Mouse (Mus musculus): Measurements from ENCODE around the gene Clstn1.

Clstn1 gene

DNA sequence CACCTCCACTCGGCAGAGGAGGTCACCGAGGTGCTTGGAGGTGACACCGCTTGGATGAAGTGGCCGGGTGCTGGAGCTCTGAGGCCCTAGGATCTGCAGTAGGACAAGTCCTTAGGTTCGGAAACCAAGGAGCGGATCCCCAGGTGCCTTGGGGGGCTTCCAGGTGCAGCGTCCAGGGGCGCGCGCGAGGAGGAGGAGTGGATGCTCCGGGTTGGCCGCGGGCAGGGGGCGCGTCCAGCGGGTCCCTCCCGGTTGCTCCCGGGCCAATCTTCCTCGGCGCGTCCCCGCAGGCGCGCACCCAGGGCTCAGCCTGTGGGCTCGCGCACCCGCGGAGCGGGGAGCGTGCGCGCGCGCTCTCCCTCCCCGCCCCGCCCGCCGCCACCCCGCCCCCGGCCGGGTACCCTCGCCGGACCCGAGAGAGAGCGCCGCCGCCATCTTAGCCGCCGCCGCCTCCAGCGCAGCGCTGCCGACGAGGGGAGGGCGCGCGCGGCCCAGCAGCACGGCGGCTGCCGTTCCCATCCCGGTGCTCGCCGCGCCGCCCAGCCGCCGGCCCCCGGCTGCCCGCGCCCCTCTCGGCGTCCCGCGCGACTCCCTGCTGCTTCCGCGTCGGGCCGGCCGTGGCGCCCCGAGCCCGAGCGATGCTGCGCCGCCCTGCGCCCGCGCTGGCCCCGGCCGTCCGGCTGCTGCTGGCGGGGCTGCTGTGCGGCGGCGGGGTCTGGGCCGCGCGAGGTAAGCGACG is at the start of gene Clstn1:
Gene Clstn1, plus strand, starts transcription at position 425 of the 739 bp plus-strand sequence.
- peak in 1 of 2 experiments; percentile 84 for DNase-seq (ENCODE audit: low spot score in 2 of 2)

DNA sequence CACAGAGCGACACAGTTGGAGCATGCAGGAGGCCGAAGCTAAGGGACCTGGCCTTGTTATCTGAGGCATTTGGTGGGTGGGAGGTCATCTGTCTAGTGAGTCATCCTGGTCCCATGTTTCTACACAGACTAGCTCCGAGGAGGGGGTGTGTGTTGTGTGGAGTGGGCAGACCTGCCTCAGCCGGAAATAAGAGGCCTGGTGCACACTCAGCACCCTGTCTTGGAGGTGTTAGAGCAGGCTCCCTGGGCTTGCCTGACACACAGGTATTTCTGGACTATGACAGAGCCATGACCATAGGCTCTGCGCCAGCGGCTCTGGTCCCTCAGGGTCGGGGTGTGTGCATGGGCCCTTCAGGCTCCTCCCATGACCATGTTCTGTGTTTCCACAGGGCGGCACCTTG is 46.8 kb upstream of the Clstn1 start:
- DNase-seq (ENCODE audit: low spot score in 2 of 2), result no peak

DNA sequence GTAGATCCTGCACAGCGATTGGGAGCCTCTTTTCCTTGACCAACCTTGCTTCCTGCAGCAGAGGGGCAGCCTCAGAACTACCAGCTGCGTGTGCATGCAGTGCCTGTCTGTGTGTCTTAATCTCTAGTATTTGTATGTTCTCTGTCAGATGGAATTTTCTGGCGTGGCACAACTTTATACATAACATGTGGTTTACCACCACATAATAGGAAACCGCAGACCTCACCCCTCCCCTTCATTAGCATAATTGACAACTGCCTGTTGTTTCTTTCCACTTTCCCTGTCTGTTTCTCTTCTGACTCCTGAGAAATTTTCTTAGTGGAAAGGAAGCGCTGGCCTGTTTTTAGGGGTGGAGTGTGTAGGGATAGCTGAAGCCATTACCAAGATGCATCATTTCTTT is 44.3 kb upstream of the Clstn1 start:
- DNase-seq (ENCODE audit: low spot score in 2 of 2), result no peak

DNA sequence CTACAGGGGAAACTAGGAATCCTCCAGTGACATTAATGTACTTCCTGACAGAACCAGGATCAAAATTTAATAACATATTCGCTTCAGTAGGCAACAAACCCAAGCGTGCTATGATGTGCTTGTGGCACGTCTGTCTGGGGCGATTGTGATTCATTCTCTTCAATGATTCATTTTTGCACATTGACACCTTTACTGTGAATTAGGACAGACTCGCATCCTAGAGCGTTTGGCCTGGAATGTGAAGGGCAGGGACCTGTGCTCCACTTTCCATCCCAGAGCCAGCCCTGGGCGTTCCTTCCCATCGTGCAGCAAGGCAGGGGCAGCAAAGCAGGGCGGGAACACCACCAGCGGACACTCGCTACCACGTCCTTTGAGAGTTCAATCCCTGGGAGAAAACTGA is 43.8 kb upstream of the Clstn1 start:
- DNase-seq (ENCODE audit: low spot score in 2 of 2), result no peak

DNA sequence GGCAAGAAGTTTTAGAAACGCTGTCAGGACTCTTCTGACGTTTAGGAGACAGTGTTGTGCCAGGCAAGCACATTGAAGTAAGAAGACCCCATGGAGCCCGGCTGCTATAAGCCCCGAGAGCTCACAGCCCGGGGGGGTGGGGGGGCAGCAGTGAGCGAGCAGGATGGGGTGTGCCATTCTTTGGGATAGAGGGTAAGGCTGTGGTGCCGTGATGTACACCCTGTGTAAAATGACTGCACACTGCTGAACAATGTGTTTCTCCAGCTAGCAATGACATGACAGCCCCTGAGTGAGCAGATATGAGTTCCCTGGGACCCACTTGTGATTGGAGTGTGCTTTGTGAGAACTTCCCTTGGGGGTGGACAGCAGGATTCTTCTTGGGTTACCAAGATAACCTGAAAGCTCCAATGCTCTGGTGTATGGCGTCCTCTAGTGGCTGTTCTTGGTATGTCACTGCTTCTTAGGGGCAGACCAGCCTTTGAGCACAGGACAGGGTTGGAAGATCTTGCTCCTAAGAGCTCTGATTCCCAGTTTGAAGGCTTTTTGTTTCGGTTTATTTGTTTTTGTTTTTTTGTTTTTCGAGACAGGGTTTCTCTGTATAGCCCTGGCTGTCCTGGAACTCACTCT is 43.2 kb upstream of the Clstn1 start:
- DNase-seq (ENCODE audit: low spot score in 2 of 2), result peak; percentile 87 to 90

DNA sequence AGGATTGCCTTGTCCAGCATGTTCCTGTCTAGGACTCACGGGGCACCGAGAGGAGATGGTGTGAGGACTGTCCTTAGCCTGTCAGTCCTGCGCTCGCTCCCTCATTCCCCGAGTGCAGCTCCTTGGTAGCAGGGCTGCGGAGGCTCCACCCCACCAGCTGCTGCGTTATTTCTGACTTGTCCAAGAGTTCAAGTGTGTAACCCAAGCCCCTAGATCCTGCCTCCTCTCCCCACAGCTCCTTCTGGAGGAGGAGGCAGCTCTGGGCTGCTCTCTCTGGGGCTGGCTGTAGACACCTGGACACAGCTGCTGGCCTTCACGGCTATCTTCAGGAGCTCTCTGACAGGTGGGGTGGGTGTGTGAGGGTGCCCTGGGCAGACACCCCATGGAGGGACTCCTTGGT is 41.4 kb upstream of the Clstn1 start:
- DNase-seq (ENCODE audit: low spot score in 2 of 2), result no peak

DNA sequence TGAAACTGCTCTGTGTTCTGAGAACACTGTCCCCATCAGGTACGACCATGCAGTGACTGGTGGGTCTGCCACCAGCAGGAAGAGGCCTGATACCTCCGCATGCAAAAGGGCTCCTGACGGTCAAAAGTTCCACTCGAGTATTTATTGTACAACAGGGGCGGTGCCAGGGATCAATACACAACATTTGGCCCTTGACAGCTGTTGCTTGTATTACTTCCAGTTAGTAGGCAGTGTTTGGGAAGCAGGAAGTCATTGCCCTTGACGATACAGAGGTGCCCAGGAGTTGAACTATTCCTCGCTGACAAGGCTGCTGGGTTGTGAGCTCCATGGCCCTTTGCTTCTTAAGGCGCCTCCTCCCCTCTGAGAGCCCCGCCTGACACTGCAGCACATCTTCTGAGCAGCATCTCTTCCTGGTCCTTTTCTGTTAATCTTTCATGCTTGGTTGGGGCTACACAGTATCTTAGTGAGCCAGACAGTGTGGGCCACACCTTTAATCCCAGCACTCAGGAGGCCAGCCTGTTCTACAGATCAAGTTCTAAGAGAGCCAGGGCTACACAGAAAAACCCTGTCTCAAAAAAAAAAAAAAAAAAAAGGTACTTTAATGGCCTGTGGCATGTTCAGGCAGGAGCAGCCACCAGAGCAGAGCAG is 39.3 kb upstream of the Clstn1 start:
- no peak for DNase-seq (ENCODE audit: low spot score in 2 of 2)

DNA sequence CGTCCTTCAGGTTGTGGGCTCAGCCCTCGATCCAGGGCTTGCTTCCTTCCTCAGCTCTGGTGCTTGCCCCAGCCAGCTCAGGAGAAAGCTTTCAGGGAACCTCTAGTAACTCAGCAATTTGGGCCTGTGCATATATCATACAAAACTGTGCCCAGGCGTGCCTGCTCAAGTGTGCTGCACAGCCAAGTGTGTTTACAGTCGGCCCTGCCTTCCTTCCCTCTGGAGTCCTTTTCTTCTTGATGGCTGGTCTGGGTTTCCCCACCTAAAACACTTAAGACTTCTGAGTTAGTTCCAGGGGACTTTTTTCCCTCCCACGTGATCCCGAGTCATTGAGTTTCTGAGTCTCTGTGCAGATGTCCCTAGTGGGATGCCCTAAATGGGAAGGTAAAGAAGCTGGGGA is 38.7 kb upstream of the Clstn1 start:
- no peak for DNase-seq (ENCODE audit: low spot score in 2 of 2)

DNA sequence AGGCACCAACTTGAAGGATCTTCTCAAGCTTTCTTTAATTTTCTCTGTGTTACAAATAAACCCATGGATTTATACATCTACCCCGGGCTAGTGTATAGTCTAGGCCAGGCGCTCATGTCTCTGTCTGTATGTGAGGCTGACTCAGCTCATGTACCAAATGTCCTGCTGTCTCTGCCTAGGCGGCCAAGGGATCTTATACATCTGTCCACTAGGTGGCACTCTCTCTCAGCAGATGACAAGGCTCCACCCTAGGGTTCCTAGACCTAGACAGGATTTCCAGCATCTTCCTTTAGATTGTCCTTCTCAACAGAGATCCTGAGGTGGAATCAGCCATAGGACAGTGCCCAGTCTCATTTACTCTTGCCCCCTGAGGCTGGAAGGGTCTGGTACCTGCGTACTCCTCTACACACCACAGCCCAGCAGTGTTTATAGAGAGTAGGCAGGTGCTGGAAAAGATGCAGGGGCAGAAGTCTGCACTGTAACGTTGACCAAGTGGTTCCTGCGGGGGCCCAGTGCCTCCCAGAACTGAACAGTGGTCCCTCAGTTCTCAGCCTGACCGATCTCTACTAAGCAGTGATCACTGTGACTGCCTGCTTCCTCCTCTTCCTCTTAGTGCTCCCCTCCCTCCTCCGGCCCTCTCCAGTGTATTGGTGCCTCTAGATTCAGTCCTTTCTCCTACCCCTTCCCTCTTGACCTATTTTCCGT is 36.9 kb upstream of the Clstn1 start:
- peak; percentile 66 to 81 for DNase-seq (ENCODE audit: low spot score in 2 of 2)

DNA sequence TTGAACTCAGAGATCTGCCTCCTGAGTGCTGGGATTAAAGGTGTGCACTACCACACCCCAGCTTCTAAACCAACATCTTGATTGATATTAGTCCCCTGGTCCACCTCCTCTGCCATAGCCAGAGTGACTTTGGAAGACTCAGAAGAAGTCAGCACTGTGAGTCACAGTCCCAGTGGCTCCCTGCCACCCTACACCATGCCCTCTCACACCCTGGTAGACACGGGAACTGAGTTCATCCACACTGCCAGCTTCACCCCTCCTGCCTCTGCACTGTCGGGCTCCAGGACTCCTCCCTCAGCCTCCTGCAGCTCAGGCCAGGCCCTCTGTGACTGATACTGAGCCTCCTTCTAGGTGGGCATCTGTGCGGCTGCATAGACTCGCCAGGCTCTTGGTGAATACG is 35.4 kb upstream of the Clstn1 start:
- DNase-seq (ENCODE audit: low spot score in 2 of 2), result no peak

DNA sequence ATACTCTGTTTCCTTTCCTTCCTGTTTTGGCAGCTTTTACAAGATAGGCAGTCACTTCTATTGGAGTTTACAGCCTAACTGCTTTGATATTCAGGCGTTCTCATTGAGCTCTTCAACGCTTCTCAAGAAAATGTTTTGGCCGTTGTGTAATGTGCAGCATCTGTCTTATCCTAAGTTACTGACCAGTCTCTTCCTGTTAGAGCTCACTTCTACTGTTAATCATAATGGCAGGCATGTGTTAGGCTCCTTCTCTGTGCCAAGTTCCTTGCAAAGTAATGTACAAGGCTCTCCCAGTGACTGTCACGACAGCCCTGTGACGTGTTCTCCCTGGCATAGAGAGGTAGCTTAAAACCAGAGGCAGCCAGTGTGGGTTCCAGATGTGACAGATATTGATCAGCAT is 34.6 kb upstream of the Clstn1 start:
- DNase-seq (ENCODE audit: low spot score in 2 of 2), result no peak

DNA sequence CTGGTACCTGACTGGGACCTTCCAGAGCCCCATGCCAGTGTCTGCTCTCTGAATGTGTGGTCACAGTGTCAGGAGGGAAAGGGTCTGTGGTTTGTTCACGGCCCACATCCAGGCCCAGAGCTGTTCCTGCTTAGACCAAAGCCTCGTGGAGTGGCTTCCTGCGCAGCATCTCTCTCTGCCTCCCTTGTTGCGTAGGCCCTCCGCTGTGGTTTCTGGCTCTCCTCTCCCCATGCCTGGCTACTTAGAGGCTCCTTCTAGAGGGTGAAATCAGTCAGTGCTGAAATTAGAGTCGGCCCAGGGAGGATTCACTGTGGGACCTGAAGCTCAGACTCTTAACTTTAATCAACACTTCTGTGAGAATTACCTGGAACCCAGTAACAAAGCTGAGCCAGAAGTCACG is 32.4 kb upstream of the Clstn1 start:
- DNase-seq (ENCODE audit: low spot score in 2 of 2), result no peak

DNA sequence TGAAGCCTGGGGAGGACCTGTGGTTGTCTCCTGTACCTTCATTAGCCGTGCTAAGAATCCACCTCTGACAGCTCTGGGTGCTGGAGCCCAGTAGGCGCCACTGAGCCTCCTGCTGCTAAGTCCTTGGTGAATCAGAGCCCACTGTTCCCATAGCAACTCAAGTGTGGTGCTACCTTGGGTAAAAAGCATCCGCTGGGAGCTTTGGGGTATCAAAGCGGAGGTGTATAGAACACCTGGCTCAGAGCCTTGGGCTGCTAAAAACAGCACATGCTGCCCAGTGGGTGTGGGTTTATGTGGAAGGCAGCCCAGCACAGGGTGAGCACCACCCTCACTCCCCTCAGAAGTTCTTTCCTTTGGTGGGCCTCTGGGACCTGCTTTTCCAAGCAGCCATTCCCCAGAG is 30.2 kb upstream of the Clstn1 start:
- no peak for DNase-seq (ENCODE audit: low spot score in 2 of 2)

DNA sequence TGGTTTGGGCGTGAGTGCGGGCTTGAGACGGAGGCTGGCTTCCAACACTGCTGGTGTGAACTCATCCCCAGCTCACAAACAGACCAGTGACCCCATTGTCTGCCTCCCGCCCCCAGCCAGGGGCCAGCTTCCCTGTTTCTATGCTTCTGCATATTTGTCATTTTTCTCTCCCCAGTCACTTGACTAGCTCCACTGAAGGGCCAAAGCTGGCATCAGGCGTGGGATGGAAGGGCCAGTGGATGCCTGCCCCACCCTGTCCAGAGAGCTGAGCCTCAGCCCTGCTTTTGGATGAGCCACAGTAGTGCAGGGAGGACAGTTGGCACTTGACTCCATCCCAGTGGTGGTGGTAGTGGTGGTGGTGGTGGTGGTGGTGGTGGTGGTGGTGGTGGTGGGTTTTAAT is 28.4 kb upstream of the Clstn1 start:
- no peak for DNase-seq (ENCODE audit: low spot score in 2 of 2)

DNA sequence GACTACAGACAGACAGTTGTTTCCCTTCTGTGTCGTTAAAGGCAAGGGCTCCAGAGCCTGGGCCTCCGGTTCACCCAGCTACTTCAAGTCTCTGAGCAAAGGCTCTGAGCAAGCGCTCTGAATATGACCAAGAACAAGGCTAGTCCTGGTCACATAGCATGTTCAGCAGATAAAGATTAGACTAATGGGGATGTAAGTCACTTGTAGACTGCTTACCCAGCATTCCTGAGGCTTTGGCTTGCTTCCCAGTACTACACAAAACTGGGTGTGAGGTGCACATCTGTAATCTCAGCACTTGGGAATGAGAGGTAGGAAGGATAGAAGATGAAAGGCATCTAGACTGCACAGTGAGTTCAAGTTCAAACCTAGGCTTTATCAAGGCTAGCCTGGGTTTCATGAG is 27.9 kb upstream of the Clstn1 start:
- DNase-seq (ENCODE audit: low spot score in 2 of 2), result no peak

DNA sequence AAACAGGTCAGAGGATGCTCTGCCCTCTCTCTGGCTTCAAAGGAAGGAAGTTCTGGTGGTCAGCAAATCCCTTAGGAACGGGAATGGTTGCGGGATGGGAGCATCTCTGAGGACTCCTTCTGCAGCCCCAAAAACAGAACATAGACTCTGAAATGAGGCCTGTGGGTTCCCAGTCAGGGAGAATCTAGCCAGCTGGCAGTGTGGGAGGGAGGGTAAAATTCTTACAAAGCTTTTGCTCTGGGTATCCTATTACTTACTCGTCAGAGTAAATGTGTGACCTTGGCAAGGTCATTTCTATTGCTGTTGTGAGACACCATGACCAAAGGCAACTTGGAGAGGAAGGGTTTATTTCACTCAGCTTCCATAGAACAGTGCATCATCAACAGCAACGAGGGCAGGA is 24.9 kb upstream of the Clstn1 start:
- no peak for DNase-seq (ENCODE audit: low spot score in 2 of 2)

DNA sequence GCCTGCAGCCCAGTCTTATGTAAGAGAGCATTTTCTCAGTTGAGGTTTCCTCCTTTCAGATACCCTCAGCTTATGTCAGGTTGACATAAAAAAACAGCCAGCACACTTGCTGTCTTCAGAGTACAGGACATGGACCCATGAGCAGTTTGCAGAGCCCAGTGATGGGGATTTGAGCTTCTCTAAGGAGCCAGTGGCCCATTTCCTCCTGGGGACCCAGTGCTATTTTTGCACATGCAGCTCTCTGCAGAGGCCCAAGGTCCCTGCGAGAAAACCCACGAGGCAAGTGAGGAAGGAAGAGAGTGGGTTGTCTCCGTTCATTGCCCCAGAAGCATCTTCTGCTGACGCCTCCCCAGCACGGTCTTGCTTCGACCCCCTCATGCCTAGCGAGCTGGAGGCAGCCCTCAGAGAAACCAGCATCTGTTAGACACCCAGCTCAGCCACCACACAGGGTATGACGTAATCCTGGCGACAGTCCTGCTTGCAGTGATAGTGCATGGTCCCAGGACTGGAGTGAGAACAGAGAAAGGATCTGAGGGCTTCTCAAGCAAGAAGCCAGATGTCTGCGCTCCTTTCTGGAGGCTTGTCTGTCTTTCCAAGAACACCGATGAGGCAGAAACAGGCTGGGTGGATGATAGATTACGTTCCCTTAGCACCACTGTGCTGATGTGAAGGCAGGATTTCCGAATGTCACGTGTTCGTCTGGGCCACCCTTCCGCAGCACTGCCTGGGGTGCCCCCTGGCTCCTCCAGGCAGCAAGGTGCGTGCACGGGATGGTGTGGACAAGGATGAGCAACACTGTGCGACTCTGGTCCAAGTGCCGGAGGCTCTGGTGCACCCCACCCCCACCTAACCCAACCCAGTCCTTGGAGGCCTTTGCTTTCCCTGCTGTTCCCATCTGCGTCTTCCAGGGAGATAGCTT is 24.0 kb upstream of the Clstn1 start:
- DNase-seq (ENCODE audit: low spot score in 2 of 2), result peak in 1 of 2 experiments; percentile 59

DNA sequence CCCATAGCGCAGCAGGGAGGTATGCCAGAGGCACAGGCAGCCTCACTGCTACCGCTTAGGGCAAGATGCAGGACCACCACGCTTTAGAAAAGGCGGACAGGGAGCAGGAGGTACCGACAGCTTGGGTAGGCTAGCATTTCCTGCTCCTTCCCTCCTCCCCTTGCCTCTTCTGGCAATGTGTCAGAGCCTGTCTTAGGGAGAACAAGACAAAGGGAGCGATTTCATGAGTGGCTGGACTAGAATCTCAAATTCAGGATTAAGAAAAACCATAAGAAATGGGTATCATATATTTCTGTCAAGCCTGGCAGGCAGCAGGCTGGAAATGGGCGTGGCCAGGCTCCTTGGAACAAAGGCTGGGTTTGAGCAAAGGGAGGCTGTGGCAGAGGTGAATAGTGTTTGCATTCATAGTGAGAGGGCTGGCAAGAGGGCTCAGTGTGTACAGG is 23.3 kb upstream of the Clstn1 start:
- peak in 1 of 2 experiments; percentile 52 for DNase-seq (ENCODE audit: low spot score in 2 of 2)

DNA sequence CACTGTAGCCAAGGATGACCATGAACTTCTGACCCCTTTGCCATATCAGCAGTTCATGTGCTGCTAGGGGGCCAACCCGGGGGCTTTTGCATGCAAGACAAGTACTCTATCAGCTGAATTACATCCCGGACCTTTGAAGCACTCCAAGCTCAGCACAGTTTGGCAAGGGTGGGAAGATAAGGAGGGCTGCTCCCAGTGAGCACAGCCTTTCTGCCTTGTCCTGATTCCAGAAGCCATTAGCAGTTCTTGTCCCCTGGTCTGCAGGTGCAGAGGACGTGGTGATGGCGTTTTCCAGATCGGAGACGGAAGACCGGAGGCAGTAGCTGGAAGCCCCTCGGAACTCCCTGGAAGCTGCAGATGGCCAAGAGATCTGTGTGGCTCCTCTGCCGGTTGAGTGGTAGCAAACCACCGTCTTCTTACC is 22.3 kb upstream of the Clstn1 start:
- no peak for DNase-seq (ENCODE audit: low spot score in 2 of 2)

DNA sequence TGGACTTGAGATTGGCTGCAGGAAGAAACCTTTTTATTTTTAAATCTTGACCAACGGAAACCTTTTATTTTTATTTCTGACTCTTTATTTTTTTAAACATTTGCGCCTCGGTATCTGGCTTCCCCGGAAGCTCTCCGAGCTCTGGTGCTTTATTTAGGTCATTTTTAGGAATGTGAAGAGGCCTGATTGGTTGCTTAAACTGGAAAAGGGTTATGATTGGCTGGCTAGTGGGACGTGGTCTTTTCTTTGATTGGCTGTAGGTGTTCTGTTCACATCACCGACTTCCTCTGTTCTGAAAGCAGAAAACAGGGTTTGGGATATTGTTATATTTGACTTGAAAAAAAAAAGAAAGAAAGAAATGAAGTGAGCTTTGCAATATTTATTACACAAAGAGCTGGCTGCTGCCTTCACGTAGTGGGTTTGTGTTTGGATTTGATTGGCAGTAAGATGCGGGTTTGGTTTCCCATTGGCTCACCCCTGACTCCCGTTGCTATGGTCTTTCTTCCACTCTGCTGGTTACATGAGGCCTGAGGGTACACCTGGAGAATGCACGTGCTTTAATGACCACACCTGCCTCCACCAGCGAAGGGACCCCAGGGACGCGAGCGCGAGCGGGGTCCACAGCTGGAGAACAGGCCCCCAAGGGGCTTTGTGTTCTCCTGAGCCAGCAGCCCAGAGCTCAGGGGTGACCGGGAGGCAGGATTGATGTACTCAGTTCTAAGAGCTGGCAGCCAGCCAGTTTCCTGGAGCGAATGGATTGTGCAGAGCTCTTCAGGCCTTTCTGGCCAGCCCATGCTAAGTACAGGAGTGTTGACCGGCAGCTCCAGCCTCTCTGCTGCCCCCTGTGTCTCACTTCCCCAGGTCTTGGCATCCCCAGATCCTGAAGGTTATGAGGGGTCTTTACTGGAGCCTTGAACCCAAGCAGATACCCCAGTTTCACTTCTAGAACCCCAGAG is 21.5 kb upstream of the Clstn1 start:
- peak; percentile 65 to 88 for DNase-seq (ENCODE audit: low spot score in 2 of 2)

All from cerebellum, postnatal 4 days (tissue).